In genomic region chr6:98775780-98776179, GRCm38 (mm10) we compare ENCODE assay signal across 15 mouse cellular contexts.
"Had no signal": no experiment of that assay in that cellular context is flagged by ENCODE, and none has a peak within 500 bp of the region (broad histone marks: within the 10 kb centered on the region; RNA-seq: fewer than 3 reads in every experiment).

No protein-coding gene starts in this region.

- H3K27me3 ChIP-seq: liver, embryonic 13.5 days; lung, embryonic 15.5 days; midbrain, embryonic 12.5 days; neural tube, embryonic 12.5 days had no signal

- H3K4me1 ChIP-seq: limb, embryonic 12.5 days; liver, embryonic 13.5 days; lung, embryonic 15.5 days; midbrain, embryonic 12.5 days; neural tube, embryonic 12.5 days had no signal

- H3K4me3 ChIP-seq: layer of hippocampus, adult 2 months; limb, embryonic 12.5 days; liver, embryonic 13.5 days; lung, embryonic 15.5 days; midbrain, embryonic 12.5 days; neural tube, embryonic 12.5 days had no signal

- ATAC-seq: liver, postnatal 0 days had no signal

- DNase-seq: kidney, adult 18-20 months; kidney, postnatal 10 days; kidney, postnatal 4 days; liver; liver, embryonic 13.5 days; liver, postnatal 0 days; right cerebral cortex, postnatal 4 days; spleen, adult 18-20 months; thymus, adult 18-20 months; thymus, postnatal 14 days had no signal

- H3K4me2 ChIP-seq: limb, embryonic 12.5 days; liver, embryonic 13.5 days; lung, embryonic 15.5 days; midbrain, embryonic 12.5 days; neural tube, embryonic 12.5 days had no signal

- H3K9me3 ChIP-seq: limb, embryonic 12.5 days; liver, embryonic 13.5 days; lung, embryonic 15.5 days; midbrain, embryonic 12.5 days; neural tube, embryonic 12.5 days had no signal

- H3K27ac ChIP-seq: layer of hippocampus, adult 2 months; limb, embryonic 12.5 days; liver, embryonic 13.5 days; lung, embryonic 15.5 days; midbrain, embryonic 12.5 days; neural tube, embryonic 12.5 days had no signal

- H3K9ac ChIP-seq: limb, embryonic 12.5 days; liver, embryonic 13.5 days; liver, postnatal 0 days; lung, embryonic 15.5 days; midbrain, embryonic 12.5 days; neural tube, embryonic 12.5 days had no signal

- H3K36me3 ChIP-seq: limb, embryonic 12.5 days; liver, embryonic 13.5 days; lung, embryonic 15.5 days; midbrain, embryonic 12.5 days; neural tube, embryonic 12.5 days had no signal
